Mouse (Mus musculus) frontal cortex, postnatal 14 days (tissue): Measurements from ENCODE around the gene Dhrs13.

Experiments used
- DNase-seq, 2 experiments: peaks; one replicate each; pipeline ENCODE4 v3.0.0; 2022; ENCODE audit warnings: low spot score in 2 of 2

The Dhrs13 gene

DNA sequence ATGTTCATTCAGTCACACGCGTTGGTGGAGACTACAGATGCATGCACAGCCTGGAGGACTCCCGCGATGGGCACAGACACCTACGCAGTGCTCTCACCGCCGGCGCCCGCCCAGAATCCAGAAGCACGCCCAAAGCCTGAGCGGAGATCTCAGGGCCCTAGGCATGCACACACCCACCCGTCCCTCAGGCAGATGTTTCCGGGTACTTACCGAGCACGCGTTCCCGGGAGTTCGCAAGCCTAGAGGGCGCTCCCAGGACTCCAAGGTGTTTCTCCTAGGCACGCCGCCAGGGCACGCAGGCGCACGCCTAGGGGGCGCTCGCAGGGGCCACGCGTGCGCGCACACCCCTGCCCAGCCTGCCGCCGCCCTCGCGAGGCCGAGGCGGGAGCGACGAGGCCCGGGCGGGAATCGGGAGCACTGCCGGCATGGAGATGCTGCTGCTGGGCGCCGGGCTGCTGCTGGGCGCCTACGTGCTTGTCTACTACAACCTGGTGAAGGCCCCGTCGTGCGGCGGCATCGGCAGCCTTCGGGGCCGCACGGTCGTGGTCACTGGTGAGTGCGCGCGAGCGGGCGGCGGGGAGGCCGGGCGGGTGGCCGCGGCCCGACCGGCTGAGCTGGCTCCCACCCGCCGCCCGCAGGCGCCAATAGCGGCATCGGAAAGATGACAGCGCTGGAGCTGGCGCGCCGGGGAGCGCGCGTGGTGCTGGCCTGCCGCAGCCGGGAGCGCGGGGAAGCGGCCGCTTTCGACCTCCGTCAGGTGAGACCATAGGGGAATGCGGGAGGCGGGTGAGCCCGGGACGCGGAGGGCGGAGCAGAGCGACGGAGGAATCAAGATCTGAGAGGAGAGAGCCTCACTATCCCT lies at the start of gene Dhrs13:
TSS of gene Dhrs13 (plus strand) at position 334 of the 862 bp plus-strand sequence.
- DNase-seq: peak; percentile 83

- DNase-seq: peak; percentile 99 to 100
These were observed 49.6 kb upstream of the Dhrs13 start, which contains the start of gene Phf12 for GRCm38 (mm10) chr11:77982441-77982905. Gene Phf12, plus strand, starts transcription at chr11:77982754.

GRCm38 (mm10) chr11:77983191-77983936 lies 48.7 kb upstream of the Dhrs13 start:
- DNase-seq: peak; percentile 64 to 68

- peak; percentile 47 to 56 for DNase-seq
These were observed 47.9 kb upstream of the Dhrs13 start for GRCm38 (mm10) chr11:77983937-77984835.

DNA sequence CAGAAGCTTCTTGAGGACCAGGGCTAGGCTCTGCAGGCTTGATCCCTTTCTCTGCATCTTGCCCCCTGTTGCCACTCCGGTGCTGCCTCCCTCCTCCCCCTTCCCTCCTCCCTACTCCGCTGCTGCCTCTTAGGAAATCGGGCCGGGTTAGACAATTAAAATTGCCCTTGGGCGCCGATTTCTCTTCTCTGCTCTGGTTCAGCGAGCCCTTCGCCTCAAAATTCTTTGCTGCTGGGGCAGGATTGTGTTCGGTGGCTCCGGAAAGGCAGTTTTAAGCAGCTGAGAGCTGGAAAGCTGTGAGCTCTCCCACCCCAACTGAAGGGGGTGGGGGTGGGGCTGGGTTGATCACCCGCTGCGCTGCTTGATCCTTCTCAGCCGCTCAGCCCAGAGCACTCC lies 47.2 kb upstream of the Dhrs13 start:
- DNase-seq: no peak

GRCm38 (mm10) chr11:77985541-77986065 lies 46.5 kb upstream of the Dhrs13 start:
- no peak for DNase-seq

DNA sequence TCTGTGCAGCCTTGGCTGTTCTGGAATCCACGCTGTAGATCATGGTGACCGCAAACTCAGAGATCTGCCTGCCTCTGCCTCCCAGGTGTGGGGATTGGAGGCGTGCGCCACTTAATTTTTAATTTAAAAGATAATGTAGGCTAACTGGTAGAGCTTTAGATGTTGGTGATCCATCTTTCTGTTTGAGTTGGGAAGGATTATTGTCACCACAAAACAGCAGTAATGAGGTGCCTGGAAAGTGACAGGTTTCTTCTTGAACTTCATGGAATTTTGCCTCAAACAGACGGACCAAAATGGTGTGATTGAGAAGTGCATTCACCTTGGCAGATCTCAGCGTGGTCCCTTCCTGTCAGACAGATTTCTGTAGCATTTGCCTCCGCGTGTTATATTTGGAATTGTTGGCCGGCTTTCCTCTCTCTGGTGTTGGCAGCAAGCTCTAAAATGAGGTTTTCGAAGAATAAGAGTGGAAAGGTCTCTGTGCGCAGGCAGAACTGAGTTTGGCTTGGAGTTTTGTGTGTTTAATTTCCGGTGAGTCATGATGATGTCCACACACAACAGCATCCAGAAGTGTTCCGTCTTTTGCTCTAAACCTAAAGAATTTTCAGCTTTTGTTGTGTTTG lies 42.9 kb upstream of the Dhrs13 start:
- no peak for DNase-seq

DNA sequence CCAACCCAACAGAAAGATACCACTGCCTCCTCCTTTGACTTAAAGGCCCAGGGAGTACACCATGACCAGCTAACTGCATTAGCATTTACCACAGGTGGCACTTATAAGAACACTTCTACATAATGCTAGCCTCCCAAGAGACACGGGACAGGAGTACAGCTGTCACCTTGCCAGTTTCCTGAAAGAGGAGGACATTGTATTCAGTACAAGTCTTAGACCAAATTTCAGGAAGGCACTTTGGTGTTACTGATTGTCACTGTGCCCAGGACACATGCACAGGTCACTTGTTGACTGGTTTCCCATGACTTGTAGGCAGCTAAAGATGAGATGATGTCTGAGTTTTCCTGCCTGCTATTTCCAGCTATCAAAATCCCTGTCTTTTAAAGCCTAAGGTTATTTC lies 36.5 kb upstream of the Dhrs13 start:
- DNase-seq: no peak

- no peak for DNase-seq
These were observed 25.6 kb upstream of the Dhrs13 start for GRCm38 (mm10) chr11:78006446-78006845.

DNA sequence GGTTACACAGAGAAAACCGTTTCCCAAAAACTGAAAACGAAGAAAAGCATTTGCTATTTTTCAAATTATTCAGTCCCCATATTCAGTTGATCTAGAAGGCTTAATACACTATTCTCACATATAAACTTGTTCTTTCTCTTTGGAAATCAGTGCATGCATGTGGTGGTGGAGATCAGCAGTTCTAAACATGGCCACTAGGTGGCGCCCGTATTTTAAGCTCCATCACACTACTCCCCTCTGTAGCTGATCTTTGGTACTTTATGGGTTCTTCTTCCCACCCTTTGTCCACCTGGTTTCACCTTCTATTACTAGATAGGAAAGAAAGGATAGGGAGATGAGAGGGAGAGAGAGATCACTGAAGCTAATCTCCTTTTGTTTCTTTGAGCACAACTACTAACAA lies 12.4 kb upstream of the Dhrs13 start:
- DNase-seq: peak in 1 of 2 experiments; percentile 72

GRCm38 (mm10) chr11:78023607-78024006 lies 8.5 kb upstream of the Dhrs13 start:
- no peak for DNase-seq

GRCm38 (mm10) chr11:78029240-78029639 lies 2.8 kb upstream of the Dhrs13 start:
- DNase-seq: no peak

DNA sequence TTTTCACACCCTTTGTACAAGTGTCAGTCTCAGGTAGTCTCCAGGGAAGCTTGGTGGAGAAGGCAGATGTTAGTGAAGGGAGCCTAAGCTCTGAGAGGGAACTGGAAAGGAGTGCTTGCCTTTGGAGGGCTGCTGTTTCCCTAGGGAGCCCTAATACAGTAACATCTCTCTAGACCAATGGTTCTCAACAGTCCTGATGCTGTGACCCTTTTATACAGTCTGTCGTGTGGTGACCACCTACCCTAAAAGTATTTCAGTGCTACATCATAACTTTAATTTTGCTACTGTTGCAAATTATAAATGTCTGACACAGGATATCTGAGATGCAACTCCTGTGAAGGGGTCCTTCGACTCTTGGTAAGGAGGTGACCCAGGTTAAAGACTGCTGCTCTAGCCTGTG lies 1.5 kb upstream of the Dhrs13 start:
- DNase-seq: no peak

GRCm38 (mm10) chr11:78031389-78031788 lies 691 bp upstream of the Dhrs13 start:
- no peak for DNase-seq

DNA sequence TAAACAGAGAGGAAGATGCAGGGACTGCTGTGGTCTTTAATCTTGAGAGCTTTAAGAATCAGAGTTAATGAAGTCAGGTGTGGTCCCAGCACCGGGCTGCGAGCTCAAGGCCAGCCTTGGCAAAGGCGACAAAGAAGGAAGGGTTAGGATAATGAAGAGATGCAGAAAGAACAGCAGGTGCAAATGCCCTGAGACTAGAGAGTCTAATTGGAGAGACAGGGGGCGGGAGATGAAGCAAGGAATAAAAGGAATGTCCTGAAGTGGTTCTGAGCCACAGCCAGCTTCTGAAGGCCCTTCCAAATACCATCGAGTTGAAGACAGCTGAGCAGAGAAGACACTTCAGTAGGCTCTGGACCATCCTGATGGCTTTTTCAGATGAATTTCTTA lies 722 bp downstream of the Dhrs13 start:
- no peak for DNase-seq

DNA sequence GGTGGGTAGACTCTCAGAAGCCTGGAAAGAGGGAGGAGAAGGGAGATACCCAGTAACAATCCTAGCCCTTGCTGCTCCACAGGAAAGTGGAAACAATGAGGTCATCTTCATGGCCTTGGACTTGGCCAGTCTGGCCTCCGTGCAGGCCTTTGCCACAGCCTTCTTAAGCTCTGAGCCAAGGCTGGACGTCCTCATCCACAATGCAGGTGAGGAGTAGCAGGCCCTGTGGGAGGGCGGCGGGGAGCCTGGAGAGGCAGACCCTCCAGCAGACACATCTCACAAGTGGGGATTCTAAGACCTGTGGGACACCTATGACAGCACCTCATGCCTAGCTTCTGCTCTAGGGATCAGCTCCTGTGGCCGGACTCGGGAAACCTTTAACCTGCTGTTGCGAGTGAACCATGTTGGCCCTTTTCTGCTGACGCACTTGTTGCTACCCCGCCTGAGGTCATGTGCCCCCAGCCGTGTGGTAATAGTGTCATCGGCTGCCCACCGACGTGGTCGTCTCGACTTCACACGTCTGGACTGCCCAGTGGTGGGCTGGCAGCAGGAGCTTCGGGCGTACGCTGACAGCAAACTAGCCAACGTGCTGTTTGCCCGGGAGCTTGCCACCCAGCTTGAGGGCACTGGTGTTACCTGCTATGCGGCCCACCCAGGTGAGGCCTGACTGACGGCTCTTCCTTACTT lies 2.0 kb downstream of the Dhrs13 start:
- no peak for DNase-seq

DNA sequence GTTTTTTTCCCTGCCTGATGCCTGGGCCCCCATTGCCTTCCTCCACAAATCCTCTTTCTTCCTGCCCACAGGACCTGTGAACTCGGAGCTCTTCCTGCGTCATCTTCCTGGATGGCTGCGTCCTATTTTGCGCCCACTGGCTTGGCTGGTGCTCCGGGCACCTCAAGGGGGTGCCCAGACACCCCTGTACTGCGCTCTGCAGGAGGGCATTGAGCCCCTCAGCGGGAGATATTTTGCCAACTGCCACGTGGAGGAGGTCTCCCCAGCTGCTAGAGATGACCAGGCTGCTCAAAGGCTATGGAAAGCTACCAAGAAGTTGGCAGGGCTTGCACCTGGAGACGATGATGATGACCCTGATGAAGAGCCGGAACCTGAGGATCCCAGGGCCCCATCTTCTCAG lies 4.7 kb downstream of the Dhrs13 start:
- DNase-seq: no peak

DNA sequence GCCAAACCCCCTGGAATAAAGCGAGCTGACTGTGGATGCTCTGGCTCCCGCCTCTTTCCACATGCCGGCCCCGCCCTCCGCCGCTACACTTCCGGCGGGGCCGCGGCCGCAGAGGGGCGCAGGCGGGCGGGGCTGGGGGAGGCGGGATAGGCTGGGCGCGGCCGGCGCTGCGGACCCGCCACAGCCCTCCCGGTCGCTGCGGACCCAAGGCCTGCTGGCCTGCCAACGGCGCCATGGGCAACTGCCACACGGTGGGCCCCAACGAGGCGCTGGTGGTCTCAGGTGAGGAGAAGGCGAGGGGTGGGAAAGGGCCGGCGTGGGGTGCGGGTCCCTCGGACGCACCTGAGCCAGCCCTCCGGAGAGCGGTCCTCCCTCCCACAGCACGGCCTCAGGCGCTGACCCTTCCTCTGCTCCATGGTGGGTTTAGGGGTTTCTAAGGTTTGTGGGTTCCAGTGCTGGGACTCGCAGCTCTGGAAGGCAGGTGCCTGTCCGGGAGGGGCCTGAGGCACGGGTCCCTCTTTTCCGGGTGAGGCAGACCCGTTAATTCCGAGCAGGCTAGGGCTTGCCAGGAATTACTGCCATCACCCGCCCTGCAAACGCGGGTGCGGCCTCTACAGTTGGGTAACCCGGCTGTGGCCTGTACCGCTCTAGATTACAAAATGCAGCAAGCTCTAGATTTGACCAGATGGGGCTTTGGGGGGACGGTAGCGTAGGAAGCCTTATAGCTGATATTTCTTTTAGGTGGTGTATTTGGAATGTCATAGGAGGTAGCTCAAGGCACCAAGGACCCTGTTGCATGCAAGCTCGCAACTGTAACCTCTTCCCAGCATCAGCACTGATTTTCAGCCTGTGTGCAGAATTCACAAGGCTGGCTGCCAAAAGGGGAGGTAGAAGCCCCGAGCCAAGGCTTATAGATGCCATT lies 6.0 kb downstream of the Dhrs13 start, which contains the start of gene Flot2:
TSS of gene Flot2 (plus strand) at position 101 of the 922 bp plus-strand sequence.
- peak in 1 of 2 experiments; percentile 28 for DNase-seq

GRCm38 (mm10) chr11:78040878-78041277 lies 8.8 kb downstream of the Dhrs13 start:
- no peak for DNase-seq
